Mouse (Mus musculus) heart, embryonic 12.5 days (tissue): ENCODE results near the gene Abca1. TPM values are rescaled to one million over a fixed set of nuclear protein-coding genes. Genes with fewer than 3 reads are reported as not detected.

ENCODE experiments used
- ATAC-seq: fragments of 200-750 bp; cut with Nextera tagmentation; 2 replicates; pipeline ENCODE4 v1.8.0; 2017; ENCODE audit warnings: moderate TSS enrichment, moderate library complexity; ENCODE audit not compliant: insufficient number of reproducible peaks, low FRiP score
- H3K27ac ChIP-seq: fragments of 300-500 bp; sonication (generic); 2 replicates; pipeline ENCODE4 v1.5.1; 2016; ENCODE audit warnings: mild to moderate bottlenecking, moderate library complexity; ENCODE audit not compliant: poor library complexity, severe bottlenecking
- H3K27me3 ChIP-seq: fragments of 300-500 bp; sonication (generic); replicated peaks from 2 replicates; pipeline ENCODE4 v1.6.1; 2016; ENCODE audit warnings: mild to moderate bottlenecking, moderate library complexity
- H3K36me3 ChIP-seq: fragments of 300-500 bp; sonication (generic); 2 replicates; pipeline ENCODE4 v1.6.1; 2016; ENCODE audit warnings: mild to moderate bottlenecking, moderate library complexity
- H3K4me1 ChIP-seq: fragments of 300-500 bp; sonication (generic); replicated peaks from 2 replicates; pipeline ENCODE4 v1.6.1; 2016; ENCODE audit warnings: mild to moderate bottlenecking
- H3K4me2 ChIP-seq: fragments of 300-500 bp; sonication (generic); 2 replicates; pipeline ENCODE4 v1.6.1; 2016; ENCODE audit warnings: mild to moderate bottlenecking, moderate library complexity
- H3K4me3 ChIP-seq: fragments of 300-500 bp; sonication (generic); 2 replicates; pipeline ENCODE4 v1.5.1; 2016; ENCODE audit warnings: mild to moderate bottlenecking
- H3K9ac ChIP-seq: fragments of 300-500 bp; sonication (generic); 2 replicates; pipeline ENCODE4 v1.6.1; 2016; ENCODE audit warnings: mild to moderate bottlenecking, moderate library complexity
- H3K9me3 ChIP-seq: fragments of 300-500 bp; sonication (generic); replicated peaks from 2 replicates; pipeline ENCODE4 v1.6.1; 2016; ENCODE audit warnings: mild to moderate bottlenecking, moderate library complexity
- WGBS: fragments of 180-500 bp; shearing (Covaris S2); methylation state at CpG from one replicate; pipeline ENCODE4 v1.1.7; 2016; 5-methylcytosine and 5-hydroxymethylcytosine counted together
- polyA plus RNA-seq: library from polyadenylated mRNA; unstranded; fragments of >200 nt; fragmentation: Nextera tagmentation; extraction: Ambion mirVana; gene quantifications from 2 replicates; pipeline ENCODE4 v1.2.1, GENCODE M21; 2016

Gene Abca1
- polyA plus RNA-seq, 1 experiment from 2014 or later = 3.8 TPM

GRCm38 (mm10) chr4:53045807-53046206 is 113.9 kb downstream of the Abca1 start:
- no peak overlapping the region for H3K27ac ChIP-seq
- H3K27me3 ChIP-seq = no peaks in the 10 kb centered on the region
- peaks cover 4% of the 10 kb centered on the region for H3K4me1 ChIP-seq
- H3K9me3 ChIP-seq = no peaks in the 10 kb centered on the region
- H3K4me2 ChIP-seq = no peak overlapping the region
- ATAC-seq = no peak
- peaks cover 34% of the 10 kb centered on the region for H3K36me3 ChIP-seq
- H3K4me3 ChIP-seq = no peak overlapping the region
- WGBS = 80% methylated on average over 7 of the region's 7 CpGs
- no peak overlapping the region for H3K9ac ChIP-seq

GRCm38 (mm10) chr4:53043819-53044218 is 115.9 kb downstream of the Abca1 start:
- H3K27me3 ChIP-seq = no peaks in the 10 kb centered on the region
- H3K9ac ChIP-seq = no peak overlapping the region
- H3K4me3 ChIP-seq = no peak overlapping the region
- no peak for ATAC-seq
- H3K36me3 ChIP-seq = peaks cover 32% of the 10 kb centered on the region
- no peaks in the 10 kb centered on the region for H3K9me3 ChIP-seq
- no peak overlapping the region for H3K27ac ChIP-seq
- WGBS = 71% methylated on average over 8 of the region's 8 CpGs
- H3K4me1 ChIP-seq = peaks cover 4% of the 10 kb centered on the region
- no peak overlapping the region for H3K4me2 ChIP-seq

GRCm38 (mm10) chr4:53030326-53030948 is 129.3 kb downstream of the Abca1 start:
- ATAC-seq = no peak
- WGBS = 58% methylated on average over 8 of the region's 8 CpGs

GRCm38 (mm10) chr4:53027811-53028210 is 131.9 kb downstream of the Abca1 start:
- Histone ChIP-seq H3K36me3 (peaks cover 22% of the 10 kb centered on the region), H3K9me3 (peaks cover 5% of the 10 kb centered on the region; the same call in 1 of the 2 replicates), H3K4me2 (no peak overlapping the region), H3K27ac (no peak overlapping the region), H3K4me1 (no peaks in the 10 kb centered on the region), H3K9ac (no peak overlapping the region), H3K27me3 (no peaks in the 10 kb centered on the region), H3K4me3 (no peak overlapping the region)
- no peak for ATAC-seq
- 63% methylated on average over 3 of the region's 3 CpGs for WGBS

More at GRCm38 (mm10) chr4:53030326-53030948, 129.3 kb downstream of the Abca1 start:
- no peak overlapping the region for H3K9ac ChIP-seq
- H3K4me1 ChIP-seq = no peaks in the 10 kb centered on the region
- H3K36me3 ChIP-seq = peaks cover 8% of the 10 kb centered on the region; the same call in 1 of the 2 replicates
- H3K27ac ChIP-seq = no peak overlapping the region
- no peak overlapping the region for H3K4me3 ChIP-seq
- H3K27me3 ChIP-seq = no peaks in the 10 kb centered on the region
- H3K9me3 ChIP-seq = peaks cover 5% of the 10 kb centered on the region; the same call in 1 of the 2 replicates
- no peak overlapping the region for H3K4me2 ChIP-seq

- no peak overlapping the region for H3K4me3 ChIP-seq
- ATAC-seq = no peak
- H3K4me2 ChIP-seq = no peak overlapping the region
- H3K36me3 ChIP-seq = peaks cover 46% of the 10 kb centered on the region
- H3K9me3 ChIP-seq = peaks cover 5% of the 10 kb centered on the region; the same call in 1 of the 2 replicates
- H3K27ac ChIP-seq = no peak overlapping the region
- 84% methylated on average over 4 of the region's 4 CpGs for WGBS
- no peaks in the 10 kb centered on the region for H3K4me1 ChIP-seq
- no peak overlapping the region for H3K9ac ChIP-seq
- no peaks in the 10 kb centered on the region for H3K27me3 ChIP-seq
Observed at GRCm38 (mm10) chr4:53024397-53024796, 135.3 kb downstream of the Abca1 start.

- peaks cover 51% of the 10 kb centered on the region for H3K36me3 ChIP-seq
- ATAC-seq = no peak
- WGBS = 70% methylated on average over 14 of the region's 14 CpGs
Observed at GRCm38 (mm10) chr4:53023189-53023925, 136.3 kb downstream of the Abca1 start.

GRCm38 (mm10) chr4:53018392-53018791 is 141.3 kb downstream of the Abca1 start:
- peaks cover 11% of the 10 kb centered on the region for H3K9me3 ChIP-seq
- peaks cover 68% of the 10 kb centered on the region for H3K36me3 ChIP-seq
- 86% methylated on average over 1 of the region's 1 CpGs for WGBS
- H3K4me3 ChIP-seq = no peak overlapping the region
- no peak for ATAC-seq
- no peak overlapping the region for H3K4me2 ChIP-seq
- H3K9ac ChIP-seq = no peak overlapping the region
- H3K4me1 ChIP-seq = no peaks in the 10 kb centered on the region
- no peak overlapping the region for H3K27ac ChIP-seq
- no peaks in the 10 kb centered on the region for H3K27me3 ChIP-seq

More at GRCm38 (mm10) chr4:53023189-53023925, 136.3 kb downstream of the Abca1 start:
- H3K4me2 ChIP-seq = no peak overlapping the region
- no peak overlapping the region for H3K27ac ChIP-seq
- H3K27me3 ChIP-seq = no peaks in the 10 kb centered on the region
- H3K9me3 ChIP-seq = peaks cover 5% of the 10 kb centered on the region; the same call in 1 of the 2 replicates
- no peaks in the 10 kb centered on the region for H3K4me1 ChIP-seq
- no peak overlapping the region for H3K9ac ChIP-seq
- no peak overlapping the region for H3K4me3 ChIP-seq

GRCm38 (mm10) chr4:53015024-53015423 is 144.7 kb downstream of the Abca1 start:
- Histone ChIP-seq H3K4me3 (no peak overlapping the region), H3K27me3 (no peaks in the 10 kb centered on the region), H3K4me1 (peaks cover 6% of the 10 kb centered on the region; the same call in 1 of the 2 replicates), H3K9me3 (peaks cover 11% of the 10 kb centered on the region), H3K4me2 (no peak overlapping the region), H3K27ac (no peak overlapping the region), H3K9ac (no peak overlapping the region), H3K36me3 (peaks cover 44% of the 10 kb centered on the region)
- no peak for ATAC-seq
- WGBS = 90% methylated on average over 3 of the region's 3 CpGs

GRCm38 (mm10) chr4:53014421-53014820 is 145.3 kb downstream of the Abca1 start:
- ATAC-seq = no peak
- H3K27me3 ChIP-seq = no peaks in the 10 kb centered on the region
- H3K27ac ChIP-seq = no peak overlapping the region
- no peak overlapping the region for H3K4me3 ChIP-seq
- no peak overlapping the region for H3K4me2 ChIP-seq
- H3K36me3 ChIP-seq = peaks cover 38% of the 10 kb centered on the region
- peaks cover 11% of the 10 kb centered on the region for H3K9me3 ChIP-seq
- H3K9ac ChIP-seq = no peak overlapping the region
- 95% methylated on average over 7 of the region's 7 CpGs for WGBS
- peaks cover 6% of the 10 kb centered on the region; the same call in 1 of the 2 replicates for H3K4me1 ChIP-seq

GRCm38 (mm10) chr4:53011732-53012361 is 147.8 kb downstream of the Abca1 start, which contains the start of gene Nipsnap3b:
Gene Nipsnap3b, plus strand, starts transcription at chr4:53011880.
- Histone ChIP-seq H3K4me2 (peak within 1 kb of the TSS; percentile 67), H3K4me3 (peak within 1 kb of the TSS; percentile 65), H3K27me3 (no peaks in the 10 kb centered on the region), H3K4me1 (peaks cover 6% of the 10 kb centered on the region; the same call in 1 of the 2 replicates), H3K36me3 (peaks cover 22% of the 10 kb centered on the region), H3K27ac (peak within 1 kb of the TSS; percentile 62), H3K9ac (peak within 1 kb of the TSS; percentile 72), H3K9me3 (peaks cover 8% of the 10 kb centered on the region)
- WGBS = under 1% methylated on average over 63 of the region's 63 CpGs
- ATAC-seq = peak; percentile 97

GRCm38 (mm10) chr4:53009871-53010270 is 149.8 kb downstream of the Abca1 start:
- H3K4me3 ChIP-seq = no peak overlapping the region
- WGBS = 88% methylated on average over 4 of the region's 4 CpGs

More at GRCm38 (mm10) chr4:53009871-53010270, 149.8 kb downstream of the Abca1 start:
- H3K36me3 ChIP-seq = peaks cover 6% of the 10 kb centered on the region
- H3K9ac ChIP-seq = no peak overlapping the region
- ATAC-seq = no peak
- no peaks in the 10 kb centered on the region for H3K27me3 ChIP-seq
- H3K4me1 ChIP-seq = peaks cover 6% of the 10 kb centered on the region; the same call in 1 of the 2 replicates
- H3K9me3 ChIP-seq = no peaks in the 10 kb centered on the region
- H3K4me2 ChIP-seq = no peak overlapping the region
- no peak overlapping the region for H3K27ac ChIP-seq
